Comparison of ENCODE assay signal across 15 mouse cellular contexts in the genomic region with DNA sequence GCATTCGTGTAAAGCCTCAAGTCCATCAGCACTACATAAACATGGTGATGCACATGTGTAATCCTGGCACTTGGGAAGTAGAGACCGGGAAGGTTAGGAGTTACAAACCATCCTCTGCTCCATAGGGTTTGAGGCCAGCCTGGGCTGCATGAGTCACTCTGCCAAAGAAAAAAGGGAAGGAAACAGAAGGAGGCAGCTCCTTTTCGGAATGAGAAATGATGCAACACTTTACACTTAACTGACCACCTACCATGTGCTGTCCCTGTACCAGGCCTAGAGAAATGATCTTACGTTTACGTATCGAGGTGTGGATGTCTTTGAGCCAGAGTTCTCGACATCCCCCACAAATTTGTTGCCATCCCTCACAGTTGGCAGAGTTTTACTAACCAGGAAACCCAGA. TPM values are rescaled to one million over a fixed set of nuclear protein-coding genes. Genes with fewer than 3 reads are reported as not detected.
A peak's percentile ranks its signal among the peaks of the same experiment; 100 is the strongest.
DNase-seq lines count a peak whose midpoint lies in the region; ATAC-seq and TF ChIP-seq lines count a peak whose summit lies in the region.
"Had no signal": no experiment of that assay in that cellular context is flagged by ENCODE, and none has a peak within 500 bp of the region (broad histone marks: within the 10 kb centered on the region; RNA-seq: fewer than 3 reads in every experiment).

No protein-coding gene starts in this region.

- H3K9ac ChIP-seq in heart, embryonic 13.5 days, result no peak overlapping the region
- no peak overlapping the region for H3K9ac ChIP-seq in hindbrain, embryonic 13.5 days
- H3K9ac ChIP-seq: embryonic facial prominence, embryonic 15.5 days; forebrain, embryonic 15.5 days had no signal

- H3K79me2 ChIP-seq in C2C12 (ENCODE audit: control insufficient read depth, insufficient read depth), result peaks cover 90% of the 10 kb centered on the region
- peaks cover 93% of the 10 kb centered on the region for H3K79me2 ChIP-seq in macrophage (ENCODE audit: inconsistent target)

- no peak for DNase-seq in heart, postnatal 10 days
- DNase-seq in kidney, adult 11 months, result no peak
- DNase-seq: cerebellum, postnatal 14 days; gastrocnemius, postnatal 14 days; lung, postnatal 36 days had no signal

- TF ChIP-seq CTCF in C2C12 (IDR thresholded peaks at IDR 0.05; ENCODE audit: control insufficient read depth, insufficient read depth, insufficient read length), result no peak
- no peak for TF ChIP-seq CTCF in bone marrow macrophage, adult 2 months (IDR thresholded peaks at IDR 0.05; ENCODE audit: low read depth, low read length)

- no peak for TF ChIP-seq POLR2A in bone marrow macrophage, adult 2 months (IDR thresholded peaks at IDR 0.05; ENCODE audit: borderline replicate concordance, low read depth, low read length)

- peaks cover 18% of the 10 kb centered on the region for H3K79me3 ChIP-seq in C2C12 (ENCODE audit: low read depth)

- no peaks in the 10 kb centered on the region for H3K27me3 ChIP-seq in heart, embryonic 13.5 days (replicated peaks)
- no peaks in the 10 kb centered on the region for H3K27me3 ChIP-seq in C2C12 (ENCODE audit: control insufficient read depth, insufficient read depth, insufficient read length)
- H3K27me3 ChIP-seq in hindbrain, embryonic 13.5 days, result no peaks in the 10 kb centered on the region
- H3K27me3 ChIP-seq: embryonic facial prominence, embryonic 15.5 days; forebrain, embryonic 15.5 days had no signal

- no peak overlapping the region for H3K4me2 ChIP-seq in heart, embryonic 13.5 days
- no peak overlapping the region for H3K4me2 ChIP-seq in hindbrain, embryonic 13.5 days
- H3K4me2 ChIP-seq: embryonic facial prominence, embryonic 15.5 days; forebrain, embryonic 15.5 days had no signal

- H3K4me1 ChIP-seq in heart, embryonic 13.5 days, result peaks cover 56% of the 10 kb centered on the region
- H3K4me1 ChIP-seq in bone marrow macrophage, adult 2 months (ENCODE audit: control insufficient read depth, insufficient read depth, low read length), result peaks cover 76% of the 10 kb centered on the region
- H3K4me1 ChIP-seq in hindbrain, embryonic 13.5 days (replicated peaks), result peaks cover 9% of the 10 kb centered on the region
- H3K4me1 ChIP-seq: forebrain, embryonic 15.5 days had no signal

- no peak overlapping the region for H3ac ChIP-seq in C2C12 (ENCODE audit: control insufficient read depth, insufficient read length, low read depth)

- no peak overlapping the region for H3K4me3 ChIP-seq in heart, embryonic 13.5 days
- no peak overlapping the region for H3K4me3 ChIP-seq in C2C12 (ENCODE audit: insufficient read depth, poor library complexity, severe bottlenecking)
- H3K4me3 ChIP-seq in bone marrow macrophage, adult 2 months (ENCODE audit: insufficient read depth, low read length), result peak overlapping the region; percentile 2; the same call in 1 of the 2 replicates
- H3K4me3 ChIP-seq in macrophage (ENCODE audit: inconsistent target), result no peak overlapping the region
- H3K4me3 ChIP-seq in hindbrain, embryonic 13.5 days, result no peak overlapping the region
- H3K4me3 ChIP-seq: embryonic facial prominence, embryonic 15.5 days; forebrain, embryonic 15.5 days; hindbrain, embryonic 10.5 days had no signal

- no peaks in the 10 kb centered on the region for H3K9me3 ChIP-seq in heart, embryonic 13.5 days
- H3K9me3 ChIP-seq in hindbrain, embryonic 13.5 days, result no peaks in the 10 kb centered on the region
- H3K9me3 ChIP-seq: embryonic facial prominence, embryonic 15.5 days; forebrain, embryonic 15.5 days; hindbrain, embryonic 10.5 days had no signal

- peaks cover 12% of the 10 kb centered on the region for H3K36me3 ChIP-seq in heart, embryonic 13.5 days
- H3K36me3 ChIP-seq in C2C12 (ENCODE audit: control insufficient read depth, insufficient read depth) (peaks cover 4% of the 10 kb centered on the region), macrophage (ENCODE audit: inconsistent target) (0 out of 2 replicates have a peak, but pooled peaks cover under 1% of the 10 kb centered on the region)
- peaks cover 6% of the 10 kb centered on the region; the same call in 1 of the 2 replicates for H3K36me3 ChIP-seq in hindbrain, embryonic 13.5 days
- H3K36me3 ChIP-seq: forebrain, embryonic 15.5 days had no signal

- WGBS in heart, embryonic 13.5 days, result 79% methylated on average over 7 of the region's 7 CpGs
- WGBS in macrophage (ENCODE audit: missing documents), result 4% methylated on average over 7 of the region's 7 CpGs
- 91% methylated on average over 7 of the region's 7 CpGs for WGBS in hindbrain, embryonic 13.5 days

- H3K27ac ChIP-seq in heart, embryonic 13.5 days (replicated peaks), result peak overlapping the region; percentile 44; the same call in 1 of the 2 replicates
- H3K27ac ChIP-seq in bone marrow macrophage, adult 2 months (ENCODE audit: insufficient read depth, low read depth, low read length), result peak overlapping the region; percentile 83
- H3K27ac ChIP-seq in macrophage, result peak overlapping the region; percentile 91
- H3K27ac ChIP-seq in hindbrain, embryonic 13.5 days, result no peak overlapping the region
- H3K27ac ChIP-seq: embryonic facial prominence, embryonic 15.5 days; forebrain, embryonic 15.5 days; hindbrain, embryonic 10.5 days had no signal

- ATAC-seq in heart, embryonic 13.5 days (ENCODE audit: extremely low read depth, insufficient number of reproducible peaks, low FRiP score, low TSS enrichment), result no peak
- no peak for ATAC-seq in hindbrain, embryonic 13.5 days (ENCODE audit: low FRiP score)
- ATAC-seq in megakaryocyte-erythroid progenitor cell, adult 5-6 weeks (replicated peaks; ENCODE audit: low FRiP score, low TSS enrichment, poor library complexity, severe bottlenecking), result no peak
- ATAC-seq: forebrain, embryonic 15.5 days; intestine, embryonic 16.5 days had no signal

- intact Hi-C loops in heart, postnatal 10 days (cut with DNase I), result no loop called here

TF ChIP-seq in C2C12, 6 proteins besides CTCF, POLR2A, EP300 and RAD21:
- TF ChIP-seq CEBPB (IDR thresholded peaks at IDR 0.05; ENCODE audit: low read depth), result peak; percentile 58
- TF ChIP-seq MAX (IDR thresholded peaks at IDR 0.05), result peak; percentile 26
- no peak for TF ChIP-seq USF1 (IDR thresholded peaks at IDR 0.05; ENCODE audit: low read depth)
TF ChIP-seq in C2C12: peak in this region for 2.

RNA-seq across cellular contexts. Expression of a gene that starts 28.3 kb away (rescaled TPM):
- polyA plus RNA-seq in heart, embryonic 13.5 days (2015; fragmentation: Nextera tagmentation; extraction: Ambion mirVana), result 66.8 and 67.6 TPM in 2 replicates
- total RNA-seq in heart, postnatal 10 days (2021), result 10 to 100 TPM; 90.0 to 90.6 TPM
- polyA plus RNA-seq in C2C12 (2012; fragmentation: generic; extraction: Trizol), result 64.4 TPM
- 118 and 129 TPM in 2 replicates for polyA plus RNA-seq in bone marrow macrophage, adult 2 months (2012; ENCODE audit: insufficient read depth, insufficient read length, missing spikeins)
- 100 to 1,000 TPM; 187 to 515 (median 394) TPM for total RNA-seq in macrophage (2018; cell fraction: chromatin; rRNA removed)
- 100 to 1,000 TPM in 21 of 26 experiments, 10 to 100 TPM in 5; 84.7 to 144 (median 113) TPM for total RNA-seq in macrophage (2018; cell fraction: cytosol; rRNA removed)
- total RNA-seq in macrophage (2018; cell fraction: nucleus; rRNA removed), result 100 to 1,000 TPM; 106 to 277 (median 208) TPM
- 101 to 145 TPM (median 112 TPM) in 3 replicates for polyA plus RNA-seq in macrophage (2018)
- polyA plus RNA-seq in hindbrain, embryonic 13.5 days (2015; fragmentation: Nextera tagmentation; extraction: Ambion mirVana), result 64.9 and 72.1 TPM in 2 replicates
- 62.6 and 81.4 TPM in 2 replicates for total RNA-seq in megakaryocyte-erythroid progenitor cell, adult 5-6 weeks (2014; fragmentation: Nextera tagmentation)
- 58.7 and 63.8 TPM in 2 replicates for total RNA-seq in megakaryocyte-erythroid progenitor cell, adult 5-6 weeks (2017)

RNA-seq across cellular contexts. Expression of a gene that starts 41.4 kb away (rescaled TPM):
- 27.6 and 28.6 TPM in 2 replicates for polyA plus RNA-seq in heart, embryonic 13.5 days (2015; fragmentation: Nextera tagmentation; extraction: Ambion mirVana)
- 10 to 100 TPM; 10.6 to 11.5 TPM for total RNA-seq in heart, postnatal 10 days (2021)
- polyA plus RNA-seq in C2C12 (2012; fragmentation: generic; extraction: Trizol) (61.7 TPM), macrophage (2018) (6.1 to 12.6 TPM (median 9.4 TPM) in 3 replicates)
- polyA plus RNA-seq in bone marrow macrophage, adult 2 months (2012; ENCODE audit: insufficient read depth, insufficient read length, missing spikeins), result 9.9 and 14.9 TPM in 2 replicates
- 10 to 100 TPM; 12.0 to 53.9 (median 28.6) TPM for total RNA-seq in macrophage (2018; cell fraction: chromatin; rRNA removed)
- 1 to 10 TPM; 2.9 to 7.9 (median 6.6) TPM for total RNA-seq in macrophage (2018; cell fraction: cytosol; rRNA removed)
- 10 to 100 TPM in 23 of 26 experiments, 1 to 10 TPM in 3; 5.9 to 31.4 (median 17.0) TPM for total RNA-seq in macrophage (2018; cell fraction: nucleus; rRNA removed)
- 50.6 and 54.0 TPM in 2 replicates for polyA plus RNA-seq in hindbrain, embryonic 13.5 days (2015; fragmentation: Nextera tagmentation; extraction: Ambion mirVana)
- total RNA-seq in megakaryocyte-erythroid progenitor cell, adult 5-6 weeks (2014; fragmentation: Nextera tagmentation), result 56.6 and 56.8 TPM in 2 replicates
- total RNA-seq in megakaryocyte-erythroid progenitor cell, adult 5-6 weeks (2017), result 23.5 and 36.1 TPM in 2 replicates

RNA-seq across cellular contexts. Expression of a gene that starts 57.0 kb away (rescaled TPM):
- polyA plus RNA-seq in heart, embryonic 13.5 days (2015; fragmentation: Nextera tagmentation; extraction: Ambion mirVana), result 88.9 and 103 TPM in 2 replicates
- 10 to 100 TPM; 44.8 to 46.7 TPM for total RNA-seq in heart, postnatal 10 days (2021)
- polyA plus RNA-seq in C2C12 (2012; fragmentation: generic; extraction: Trizol), result 100 TPM
- 11.3 and 11.8 TPM in 2 replicates for polyA plus RNA-seq in bone marrow macrophage, adult 2 months (2012; ENCODE audit: insufficient read depth, insufficient read length, missing spikeins)
- total RNA-seq in macrophage (2018; cell fraction: chromatin; rRNA removed), result 10 to 100 TPM in 1 of 26 experiments, 1 to 10 TPM in 24, under 1 TPM in 1; 0.76 to 10.5 (median 3.7) TPM
- 10 to 100 TPM in 21 of 26 experiments, 1 to 10 TPM in 5; 5.6 to 15.4 (median 11.2) TPM for total RNA-seq in macrophage (2018; cell fraction: cytosol; rRNA removed)
- 10 to 100 TPM in 5 of 26 experiments, 1 to 10 TPM in 21; 3.3 to 13.1 (median 7.4) TPM for total RNA-seq in macrophage (2018; cell fraction: nucleus; rRNA removed)
- polyA plus RNA-seq in macrophage (2018), result 5.5 to 16.0 TPM (median 11.8 TPM) in 3 replicates
- polyA plus RNA-seq in hindbrain, embryonic 13.5 days (2015; fragmentation: Nextera tagmentation; extraction: Ambion mirVana), result 57.0 and 61.8 TPM in 2 replicates
- total RNA-seq in megakaryocyte-erythroid progenitor cell, adult 5-6 weeks (2014; fragmentation: Nextera tagmentation), result 17.0 and 26.4 TPM in 2 replicates
- 13.5 and 14.6 TPM in 2 replicates for total RNA-seq in megakaryocyte-erythroid progenitor cell, adult 5-6 weeks (2017)
